Mouse (Mus musculus) brain, adult 2 months (tissue): ENCODE data around the gene Gfi1.

Source experiments
- DNase-seq: peaks from one replicate; pipeline ENCODE4 v3.0.0; 2011; ENCODE audit warnings: low read depth, low spot score

Gfi1 gene

GRCm38 (mm10) chr5:107725435-107726261, at the start of gene Gfi1:
Gene Gfi1, minus strand, starts transcription at chr5:107726036.
- no peak for DNase-seq

- peak; percentile 31 for DNase-seq
These were observed 46.2 kb upstream of the Gfi1 start for GRCm38 (mm10) chr5:107772049-107772448.

- DNase-seq, result no peak
These were observed 42.4 kb upstream of the Gfi1 start for GRCm38 (mm10) chr5:107768224-107768623.

GRCm38 (mm10) chr5:107765946-107766345, 40.1 kb upstream of the Gfi1 start:
- no peak for DNase-seq

GRCm38 (mm10) chr5:107764486-107764885, 38.6 kb upstream of the Gfi1 start:
- DNase-seq, result no peak

- no peak for DNase-seq
These were observed 37.8 kb upstream of the Gfi1 start for GRCm38 (mm10) chr5:107763674-107764073.

- no peak for DNase-seq
These were observed 33.3 kb upstream of the Gfi1 start for GRCm38 (mm10) chr5:107759121-107759520.

- DNase-seq, result no peak
These were observed 30.2 kb upstream of the Gfi1 start for GRCm38 (mm10) chr5:107756072-107756471.

- no peak for DNase-seq
These were observed 28.9 kb upstream of the Gfi1 start for GRCm38 (mm10) chr5:107754740-107755139.

GRCm38 (mm10) chr5:107753656-107754055, 27.8 kb upstream of the Gfi1 start:
- DNase-seq, result no peak

- no peak for DNase-seq
These were observed 23.5 kb upstream of the Gfi1 start for GRCm38 (mm10) chr5:107749229-107749916.

- DNase-seq, result no peak
These were observed 13.2 kb upstream of the Gfi1 start for GRCm38 (mm10) chr5:107739023-107739422.

- DNase-seq, result no peak
These were observed 12.5 kb upstream of the Gfi1 start for GRCm38 (mm10) chr5:107738296-107738695.

- no peak for DNase-seq
These were observed 10.3 kb upstream of the Gfi1 start for GRCm38 (mm10) chr5:107736171-107736570.

GRCm38 (mm10) chr5:107731844-107732243, 6.0 kb upstream of the Gfi1 start:
- DNase-seq, result no peak

- DNase-seq, result no peak
These were observed 5.6 kb upstream of the Gfi1 start for GRCm38 (mm10) chr5:107731408-107731807.

GRCm38 (mm10) chr5:107727007-107727402, 1.2 kb upstream of the Gfi1 start:
- no peak for DNase-seq

- DNase-seq, result no peak
These were observed 608 bp upstream of the Gfi1 start for GRCm38 (mm10) chr5:107726281-107727006.

- no peak for DNase-seq
These were observed 988 bp downstream of the Gfi1 start for GRCm38 (mm10) chr5:107724661-107725434.

- DNase-seq, result no peak
These were observed 2.0 kb downstream of the Gfi1 start for GRCm38 (mm10) chr5:107723541-107724511.
